Mouse (Mus musculus) ES-CJ7 (cell line): Measurements from ENCODE around the gene Zfand6.

Experiments
- DNase-seq: peaks from one replicate; pipeline ENCODE4 v3.0.0; 2011; ENCODE audit warnings: low read depth, low spot score

Gene Zfand6

DNA sequence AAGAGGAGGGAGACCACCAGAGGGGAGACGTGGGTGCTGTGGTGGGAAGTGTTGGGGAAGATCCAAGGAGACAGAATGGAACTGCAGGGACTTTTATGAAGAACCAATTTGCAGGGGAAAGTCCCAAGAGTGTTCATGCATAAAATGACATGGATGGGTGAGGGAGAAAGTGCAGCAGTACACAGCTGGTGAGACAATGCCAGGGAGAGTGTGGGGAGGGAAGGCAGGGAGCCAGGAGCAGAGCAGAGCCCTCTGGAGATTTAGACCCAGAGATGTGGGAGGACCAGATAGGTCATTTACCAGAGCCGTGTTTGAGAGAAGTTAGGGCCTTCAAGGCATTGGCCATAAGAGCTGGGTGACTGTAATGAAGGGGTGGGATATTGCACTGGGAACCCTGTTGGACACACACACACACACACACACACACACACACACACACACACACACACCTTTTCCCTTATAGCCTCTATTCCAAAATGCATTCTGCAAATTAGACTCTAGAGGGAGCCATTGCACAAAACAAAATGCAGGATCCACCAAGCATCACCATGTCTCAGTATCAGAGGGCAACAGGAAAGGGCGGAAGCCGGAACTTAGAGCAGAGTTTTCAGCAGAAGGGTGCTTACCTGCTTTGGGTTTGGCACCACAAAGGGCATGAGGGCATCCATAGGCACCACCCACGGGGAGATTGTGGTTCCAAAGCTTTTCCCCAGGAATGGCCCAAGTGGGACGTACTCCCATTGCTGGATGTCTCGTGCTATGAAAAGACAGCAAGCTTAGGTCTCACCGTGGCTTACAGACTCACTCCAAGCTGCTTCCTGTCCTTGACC lies 95.5 kb downstream of the Zfand6 start:
- DNase-seq = peak; percentile 73

DNA sequence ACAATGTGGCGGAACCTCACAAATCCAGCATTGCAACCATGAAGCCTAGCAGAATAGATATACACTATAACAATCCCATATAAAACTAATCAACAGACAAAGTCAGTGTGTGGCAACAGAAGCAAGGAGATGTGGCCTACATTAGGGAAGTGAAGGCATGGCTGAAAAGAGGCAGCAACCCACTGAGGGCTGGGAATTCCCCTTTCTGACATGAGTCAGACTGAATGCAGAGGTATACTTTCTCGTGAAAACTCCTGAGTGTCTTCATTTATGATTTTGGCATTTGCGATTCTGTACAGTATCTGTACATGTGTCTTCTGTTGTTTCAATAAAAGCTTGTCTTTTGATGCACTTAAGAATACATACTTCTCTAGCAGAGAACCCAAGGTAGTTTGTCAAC lies 98.4 kb downstream of the Zfand6 start:
- DNase-seq = no peak

DNA sequence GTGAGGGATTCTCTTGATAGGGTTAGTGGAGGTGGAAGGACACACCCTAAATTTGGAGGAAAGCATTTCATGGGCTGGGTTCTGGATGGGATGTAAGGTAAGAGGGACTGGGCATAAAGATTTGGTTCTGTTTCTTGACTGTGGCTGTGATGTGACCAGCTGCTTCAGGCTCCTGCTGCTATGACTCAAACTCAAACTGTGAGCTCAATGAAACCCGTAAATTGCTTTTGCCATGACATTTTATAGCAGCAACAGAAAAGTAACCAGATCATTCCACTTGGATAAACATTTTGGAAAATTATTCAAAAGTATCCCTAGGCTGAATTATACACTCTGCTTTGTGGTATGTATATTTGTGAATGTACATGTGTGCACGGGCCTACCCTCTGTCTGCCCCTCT lies 99.1 kb downstream of the Zfand6 start:
- DNase-seq = no peak

DNA sequence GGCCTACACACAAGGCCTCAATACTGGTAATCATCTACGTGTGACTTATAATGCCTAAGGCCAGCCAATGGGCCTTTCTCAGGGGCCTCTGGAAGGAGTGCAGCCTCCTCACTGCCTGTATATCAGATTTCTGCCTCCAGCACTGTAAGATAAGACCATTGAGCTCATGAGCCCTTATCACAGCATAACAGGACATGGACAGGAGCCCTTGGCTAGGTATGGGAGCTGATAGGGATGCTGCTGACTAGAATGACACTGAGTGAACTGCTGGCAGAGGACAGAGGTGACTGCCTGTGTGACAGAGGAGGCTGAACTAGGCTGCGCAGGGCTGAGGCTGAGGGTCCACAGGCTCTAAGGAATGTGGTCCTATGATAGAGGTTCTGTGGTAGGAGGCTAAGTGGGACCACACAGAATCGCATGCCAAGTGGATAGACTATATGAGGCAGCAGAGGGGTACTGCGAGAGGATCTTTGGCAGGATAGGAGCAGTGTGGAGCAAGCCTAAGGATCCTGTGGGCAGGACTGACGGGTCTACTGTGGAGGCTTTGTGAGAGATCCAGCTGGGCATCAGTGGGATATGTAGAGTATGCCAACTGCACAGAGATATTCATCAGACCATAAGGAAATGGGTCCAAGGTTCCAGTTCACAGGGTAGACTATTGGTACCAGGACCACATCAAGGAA lies 102.5 kb downstream of the Zfand6 start:
- DNase-seq = no peak

DNA sequence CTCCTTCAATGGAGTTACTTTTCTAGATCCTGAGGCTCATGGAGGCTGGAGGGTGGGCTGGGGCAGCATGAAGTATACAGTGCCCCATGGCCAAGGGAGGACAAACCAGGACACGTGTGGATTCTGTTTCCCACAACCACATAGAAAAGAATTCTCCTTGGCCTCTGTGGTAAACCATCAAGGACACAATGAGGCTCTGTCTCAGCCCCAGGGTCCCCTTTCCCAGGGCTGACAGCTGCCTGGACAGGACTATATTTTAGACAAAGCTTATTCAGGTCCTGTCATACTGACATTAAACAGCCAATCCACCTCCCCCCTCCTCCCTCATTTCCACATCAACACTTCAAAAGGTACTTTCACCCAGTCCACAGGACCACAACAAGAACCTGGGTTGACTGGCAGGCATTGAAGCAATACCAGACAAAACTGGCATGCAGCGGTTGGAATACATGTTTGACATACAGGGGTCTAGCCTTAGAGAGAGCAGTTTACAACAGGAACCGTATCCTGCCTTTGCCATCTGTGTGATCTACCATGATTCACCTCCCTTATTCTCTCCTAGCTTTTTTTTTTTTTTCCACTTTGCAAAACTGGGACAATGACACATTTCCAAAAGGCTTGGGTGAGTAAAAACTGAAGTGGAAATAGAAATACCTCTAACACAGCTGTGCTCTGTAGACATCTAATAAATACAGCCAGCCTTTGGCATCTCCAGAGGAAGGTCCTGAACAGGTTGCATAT lies 103.2 kb downstream of the Zfand6 start:
- no peak for DNase-seq

DNA sequence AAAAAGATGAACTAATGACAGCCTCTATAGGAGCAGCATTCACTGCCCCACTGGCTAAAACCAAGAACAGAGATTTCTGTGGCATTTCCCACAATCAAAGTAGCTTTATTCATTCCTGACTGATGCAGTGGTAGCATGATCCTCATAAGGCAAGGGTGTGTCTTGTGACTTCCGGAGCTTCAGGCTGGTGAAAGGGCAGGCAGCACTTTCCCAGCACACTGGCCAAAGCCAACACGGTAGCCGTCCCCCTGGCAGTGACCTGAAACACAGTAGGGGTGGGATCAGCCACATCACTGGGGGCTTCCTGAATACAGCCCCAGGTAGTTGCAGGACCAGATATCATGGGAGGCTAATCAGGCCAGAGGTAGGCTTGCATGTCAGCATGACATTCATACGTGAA lies 104.7 kb downstream of the Zfand6 start:
- DNase-seq = no peak

DNA sequence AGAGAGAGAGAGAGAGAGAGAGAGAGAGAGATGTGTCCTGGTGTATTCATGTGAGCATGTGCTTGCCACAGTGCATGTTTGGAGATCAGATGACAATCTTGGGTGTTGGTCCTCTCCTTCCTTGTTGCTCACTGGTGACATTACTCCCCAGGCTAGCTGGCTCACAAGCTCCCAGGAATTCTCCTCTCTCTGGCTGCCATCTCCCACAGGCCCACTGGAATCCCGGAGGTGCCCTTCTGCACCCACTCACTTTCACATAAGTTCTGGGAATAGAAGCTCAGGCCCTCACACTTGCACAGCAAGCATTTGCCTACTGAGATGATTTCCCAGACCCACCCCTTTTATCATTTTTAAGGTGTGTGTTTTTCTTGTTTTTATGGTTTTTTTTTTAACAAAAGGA lies 110.0 kb downstream of the Zfand6 start:
- no peak for DNase-seq

DNA sequence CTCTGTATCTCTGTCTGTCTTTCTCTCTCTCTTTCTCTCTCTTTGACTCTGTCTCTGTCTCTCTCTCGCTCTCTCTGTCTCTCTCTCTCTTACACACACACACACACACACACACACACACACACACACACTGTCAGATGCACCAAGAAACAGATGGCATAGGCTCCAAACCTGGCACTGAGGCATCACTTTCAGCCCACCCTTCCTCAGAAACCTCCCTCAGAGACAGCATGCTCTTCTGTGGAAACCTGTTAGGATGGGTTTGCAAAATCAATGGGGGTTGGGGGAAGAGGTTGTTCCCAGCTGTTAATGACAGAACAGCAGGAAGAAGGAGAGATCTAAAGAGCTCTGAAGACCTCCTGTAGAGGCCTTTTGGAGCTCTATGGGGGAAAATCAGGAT lies 110.9 kb downstream of the Zfand6 start:
- peak; percentile 40 for DNase-seq

DNA sequence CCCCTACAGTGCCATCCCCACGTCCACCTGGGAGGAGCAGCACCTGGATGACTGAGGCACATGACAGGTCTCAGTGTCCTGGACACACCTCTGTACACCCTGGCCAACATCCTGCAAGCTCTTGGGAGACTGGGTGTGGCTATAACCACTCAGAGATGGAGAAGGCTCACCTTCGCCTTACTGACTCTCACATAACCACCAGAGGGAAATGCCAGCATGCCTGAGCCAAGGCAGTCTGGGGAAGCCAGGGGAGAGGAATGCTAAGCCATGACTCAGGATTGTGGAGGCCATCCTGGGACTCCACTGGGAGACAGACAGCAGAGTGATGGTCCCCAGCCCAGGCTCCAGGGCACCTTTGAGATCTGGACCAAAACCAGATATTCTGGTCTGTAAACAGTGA lies 112.7 kb downstream of the Zfand6 start:
- DNase-seq = no peak

DNA sequence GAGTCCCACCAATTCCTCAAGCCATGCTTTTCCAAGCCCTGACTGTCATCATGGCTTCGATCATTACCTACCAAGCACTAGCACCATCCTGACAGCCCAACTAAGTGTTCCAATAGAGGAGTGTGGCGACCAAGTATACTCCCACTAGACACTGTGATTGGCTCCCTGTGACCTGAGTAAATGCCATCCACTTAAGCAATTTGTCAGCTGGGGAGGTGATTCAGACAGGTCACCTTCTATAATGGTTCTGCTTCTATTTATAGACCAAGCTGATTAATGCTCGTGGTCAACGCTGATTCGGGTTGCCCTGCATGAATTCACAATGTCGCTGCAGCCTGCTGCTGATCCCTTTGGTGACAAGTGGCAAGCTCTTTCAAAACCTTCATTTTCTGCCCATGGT lies 123.6 kb downstream of the Zfand6 start:
- DNase-seq = no peak

DNA sequence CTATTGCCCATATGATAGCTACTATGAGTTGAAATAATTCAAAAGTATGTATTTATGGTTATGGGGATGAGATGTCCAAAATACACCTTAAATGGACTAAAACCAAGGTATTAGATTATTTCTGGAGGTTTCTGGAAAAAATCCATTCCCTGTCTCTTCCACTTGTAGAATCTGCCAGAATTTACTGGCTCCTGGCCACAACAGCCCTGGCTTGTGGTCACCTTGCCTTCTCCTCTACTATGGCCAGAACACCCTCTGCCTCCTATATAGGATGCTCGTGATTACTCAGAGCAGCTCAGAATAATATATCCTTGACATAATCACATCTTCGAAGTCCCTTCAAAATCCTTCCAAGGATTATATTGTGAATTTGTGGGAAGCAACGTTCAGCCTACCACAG lies 125.5 kb downstream of the Zfand6 start:
- DNase-seq = no peak
